Mouse (Mus musculus) liver, embryonic 13.5 days (tissue): ENCODE data around the gene Pak7. TPM values are rescaled to one million over a fixed set of nuclear protein-coding genes. Genes with fewer than 3 reads are reported as not detected.

Experiments used
- ATAC-seq: fragments of 200-750 bp; cut with Nextera tagmentation; 2 replicates; pipeline ENCODE4 v1.8.0; 2017; ENCODE audit warnings: low read depth, mild to moderate bottlenecking, moderate number of reproducible peaks, moderate library complexity
- DNase-seq: peaks from one replicate; pipeline ENCODE4 v3.0.0; 2022
- H3K27ac ChIP-seq: fragments of 300-500 bp; sonication (generic); 2 replicates; pipeline ENCODE4 v1.5.1; 2015; ENCODE audit warnings: moderate library complexity, mild to moderate bottlenecking, inconsistent platforms
- H3K27me3 ChIP-seq: fragments of 300-500 bp; sonication (generic); 2 replicates; pipeline ENCODE4 v1.6.1; 2015; ENCODE audit warnings: mild to moderate bottlenecking, inconsistent platforms
- H3K36me3 ChIP-seq: fragments of 300-500 bp; sonication (generic); 2 replicates; pipeline ENCODE4 v1.6.1; 2015; ENCODE audit warnings: mild to moderate bottlenecking, inconsistent platforms
- H3K4me1 ChIP-seq: fragments of 300-500 bp; sonication (generic); replicated peaks from 2 replicates; pipeline ENCODE4 v1.6.1; 2015; ENCODE audit warnings: inconsistent platforms
- H3K4me2 ChIP-seq: fragments of 300-500 bp; sonication (generic); 2 replicates; pipeline ENCODE4 v1.6.1; 2015; ENCODE audit warnings: inconsistent platforms, mild to moderate bottlenecking, moderate library complexity
- H3K4me3 ChIP-seq: fragments of 300-500 bp; sonication (generic); replicated peaks from 2 replicates; pipeline ENCODE4 v1.5.1; 2015; ENCODE audit warnings: mild to moderate bottlenecking, inconsistent platforms
- H3K9ac ChIP-seq: fragments of 300-500 bp; sonication (generic); 2 replicates; pipeline ENCODE4 v1.6.1; 2015; ENCODE audit warnings: mild to moderate bottlenecking, inconsistent platforms
- H3K9me3 ChIP-seq: fragments of 300-500 bp; sonication (generic); replicated peaks from 2 replicates; pipeline ENCODE4 v1.6.1; 2016; ENCODE audit warnings: inconsistent platforms
- WGBS: fragments of 180-500 bp; shearing (Covaris S2); methylation state at CpG from one replicate; pipeline ENCODE4 v1.1.7; 2015; ENCODE audit not compliant: insufficient replicate concordance; 5-methylcytosine and 5-hydroxymethylcytosine counted together
- polyA plus RNA-seq: library from polyadenylated mRNA; unstranded; fragments of >200 nt; fragmentation: Nextera tagmentation; extraction: Ambion mirVana; gene quantifications from 2 replicates; pipeline ENCODE4 v1.2.1, GENCODE M21; 2015

Gene Pak7
- polyA plus RNA-seq, 1 experiment from 2014 or later: 0.09 TPM

DNA sequence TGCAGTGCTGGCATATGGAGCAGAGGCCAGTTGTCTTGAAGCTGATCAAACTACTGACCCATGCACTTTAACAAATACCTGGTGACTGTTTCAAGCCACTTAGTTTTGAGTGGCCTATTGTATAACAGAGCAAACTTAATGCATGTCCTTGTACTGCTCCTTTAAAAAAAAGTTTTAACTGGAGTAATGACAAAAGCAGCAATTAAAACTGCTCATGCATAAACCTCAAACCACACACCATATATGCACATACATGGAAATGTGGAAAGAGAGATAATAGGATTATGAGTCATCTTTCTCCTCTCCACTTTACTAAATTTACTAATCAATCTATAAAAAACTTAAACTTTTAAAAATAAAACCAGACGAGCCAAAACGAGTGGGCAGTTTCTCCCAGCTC is 291.8 kb downstream of the Pak7 start:
- Histone ChIP-seq H3K4me2 (no peak overlapping the region), H3K27me3 (no peaks in the 10 kb centered on the region), H3K9me3 (no peaks in the 10 kb centered on the region), H3K9ac (no peak overlapping the region), H3K36me3 (no peaks in the 10 kb centered on the region), H3K4me3 (no peak overlapping the region), H3K4me1 (no peaks in the 10 kb centered on the region), H3K27ac (no peak overlapping the region)
- ATAC-seq (no peak), DNase-seq (no peak)
- WGBS: 31% methylated on average over 2 of the region's 2 CpGs

DNA sequence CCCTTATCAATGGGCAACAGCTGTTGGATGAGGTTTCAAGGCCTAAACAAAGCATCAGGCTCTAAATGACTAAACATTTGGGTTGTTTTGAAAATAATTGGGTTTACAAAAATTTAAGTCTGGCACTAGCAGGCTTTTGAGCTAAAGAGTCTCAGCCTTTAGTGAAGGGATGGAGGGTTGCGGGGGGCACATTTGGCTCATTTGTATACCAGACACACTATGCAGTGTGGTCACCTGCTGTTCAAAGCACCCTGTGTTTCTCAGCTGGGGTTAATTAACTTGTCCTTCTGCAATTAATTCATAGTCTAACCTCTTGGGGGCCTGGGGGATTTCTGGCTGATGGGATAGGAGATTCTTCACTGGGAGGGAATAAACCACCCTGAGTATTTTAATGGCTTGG is 323.4 kb downstream of the Pak7 start:
- DNase-seq: no peak
- 77% methylated on average over 1 of the region's 1 CpGs for WGBS

DNA sequence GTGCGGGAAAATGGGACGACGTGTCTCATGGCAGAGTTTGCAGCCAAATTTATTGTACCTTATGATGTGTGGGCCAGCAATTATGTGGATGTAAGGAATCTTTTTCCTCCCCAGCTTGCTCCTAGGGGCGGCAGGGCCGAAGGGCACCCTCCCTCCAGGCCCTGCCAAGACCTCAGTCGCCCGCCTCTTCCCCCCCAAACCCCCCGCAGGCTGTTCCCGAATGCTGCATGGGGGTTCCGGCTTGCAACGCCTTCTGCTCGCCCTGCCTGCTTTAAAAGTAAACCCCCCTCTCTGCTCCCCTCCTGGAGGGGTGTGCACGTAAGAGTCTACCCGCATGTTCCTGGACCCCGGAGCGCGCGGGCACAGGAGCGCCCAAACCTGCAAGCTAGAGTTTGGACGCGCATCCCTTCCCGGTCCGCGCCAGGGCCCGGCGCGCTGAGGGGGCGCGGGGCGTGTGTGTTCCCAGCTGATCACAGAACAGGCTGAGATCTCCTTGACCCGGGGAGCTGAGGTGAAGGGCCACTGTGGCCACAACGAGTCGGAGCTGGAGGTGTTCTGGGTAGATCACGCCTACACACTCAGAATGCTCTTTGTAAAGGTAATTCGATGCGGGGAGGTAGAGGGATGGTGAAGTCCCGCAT is 328.6 kb downstream of the Pak7 start:
- DNase-seq (no peak), ATAC-seq (no peak)
- Histone ChIP-seq H3K27me3 (peaks cover 37% of the 10 kb centered on the region), H3K27ac (no peak overlapping the region), H3K36me3 (no peaks in the 10 kb centered on the region), H3K4me2 (no peak overlapping the region), H3K4me1 (no peaks in the 10 kb centered on the region), H3K4me3 (no peak overlapping the region), H3K9ac (no peak overlapping the region), H3K9me3 (no peaks in the 10 kb centered on the region)
- WGBS: 4% methylated on average over 37 of the region's 37 CpGs

More for the DNA sequence above, 323.4 kb downstream of the Pak7 start:
- Histone ChIP-seq H3K9ac (no peak overlapping the region), H3K4me1 (no peaks in the 10 kb centered on the region), H3K9me3 (no peaks in the 10 kb centered on the region), H3K27ac (no peak overlapping the region), H3K36me3 (no peaks in the 10 kb centered on the region), H3K4me3 (no peak overlapping the region), H3K27me3 (peaks cover 15% of the 10 kb centered on the region), H3K4me2 (no peak overlapping the region)
- ATAC-seq: no peak

DNA sequence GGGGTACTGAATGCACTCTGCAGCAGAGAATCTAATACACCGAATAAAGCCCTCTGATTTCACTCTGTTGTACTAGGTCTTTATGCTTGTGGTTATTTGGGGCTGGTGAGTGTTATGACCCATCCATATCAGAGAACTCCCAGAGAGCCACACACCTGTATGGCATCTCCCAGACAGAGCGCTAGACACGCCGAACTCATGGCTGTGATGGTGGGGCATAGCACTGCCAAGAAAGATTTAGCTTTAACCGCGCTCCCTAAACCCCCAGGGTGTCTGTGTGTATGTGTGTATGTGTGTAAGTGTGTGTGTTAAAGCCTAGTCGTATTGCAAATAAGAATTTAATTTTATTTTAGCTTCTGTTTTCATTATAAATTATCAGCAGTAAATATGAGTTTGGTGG is 329.4 kb downstream of the Pak7 start:
- DNase-seq: no peak
- H3K27me3 ChIP-seq: peaks cover 37% of the 10 kb centered on the region
- no peak overlapping the region for H3K9ac ChIP-seq
- WGBS: 9% methylated on average over 7 of the region's 7 CpGs
- H3K36me3 ChIP-seq: no peaks in the 10 kb centered on the region
- no peak overlapping the region for H3K4me2 ChIP-seq
- no peak overlapping the region for H3K4me3 ChIP-seq
- H3K9me3 ChIP-seq: no peaks in the 10 kb centered on the region
- H3K27ac ChIP-seq: no peak overlapping the region
- no peaks in the 10 kb centered on the region for H3K4me1 ChIP-seq
- ATAC-seq: no peak

DNA sequence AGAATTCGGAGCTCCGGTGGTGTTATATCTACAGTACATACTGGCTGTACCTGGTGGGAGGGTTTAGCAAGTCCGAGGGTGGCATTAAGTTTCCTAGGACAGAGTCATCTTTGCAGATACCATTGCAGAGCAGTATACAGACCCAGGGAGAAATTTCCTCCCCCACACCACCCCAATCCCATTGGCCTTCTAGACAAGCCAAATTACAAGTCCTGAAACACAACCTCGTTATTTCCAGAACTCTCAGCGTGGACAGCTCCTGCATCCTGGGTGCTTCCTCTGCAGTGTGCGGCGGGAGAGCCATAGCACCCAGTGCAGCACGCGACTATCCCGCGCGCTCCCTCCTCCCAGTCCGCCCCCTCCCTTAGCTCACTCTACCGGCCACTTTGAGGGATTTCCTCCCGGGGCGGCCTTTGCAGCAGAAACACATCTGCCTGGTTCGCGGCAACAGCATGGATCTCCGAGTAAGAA is 329.9 kb downstream of the Pak7 start:
- Histone ChIP-seq H3K36me3 (no peaks in the 10 kb centered on the region), H3K9ac (no peak overlapping the region), H3K27me3 (peaks cover 37% of the 10 kb centered on the region), H3K27ac (no peak overlapping the region), H3K4me1 (no peaks in the 10 kb centered on the region), H3K4me3 (no peak overlapping the region), H3K4me2 (no peak overlapping the region), H3K9me3 (no peaks in the 10 kb centered on the region)
- DNase-seq (no peak), ATAC-seq (no peak)
- 8% methylated on average over 19 of the region's 19 CpGs for WGBS

DNA sequence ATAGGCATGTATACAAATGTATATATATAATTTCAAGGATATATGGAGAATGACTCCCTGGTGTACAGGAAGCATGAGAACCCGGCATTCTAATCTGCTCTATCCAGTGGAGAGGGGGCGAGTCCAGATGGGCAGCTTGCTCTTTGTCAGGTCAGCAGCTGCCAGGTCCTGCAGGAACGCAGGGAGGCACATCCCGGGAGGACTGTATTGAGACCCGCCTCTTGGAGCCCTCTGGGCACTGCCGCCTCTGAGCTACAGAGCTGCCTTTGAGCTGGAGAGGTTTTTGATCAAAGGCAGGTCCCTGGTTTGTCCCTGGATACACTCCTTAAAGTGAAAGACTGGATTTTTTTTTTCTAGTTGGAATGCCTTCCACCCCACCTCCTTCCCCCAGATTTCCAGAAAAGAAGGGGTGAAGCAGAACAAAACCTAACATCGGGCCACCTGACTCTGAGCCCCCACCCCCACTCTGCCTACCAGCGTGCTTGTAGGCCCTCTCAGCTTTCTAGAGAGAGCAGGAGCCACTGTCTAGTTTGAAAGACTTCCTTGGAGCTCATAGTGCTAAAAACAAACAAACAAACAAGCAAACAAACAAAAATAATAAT is 336.0 kb downstream of the Pak7 start, which contains the start of gene Lamp5:
TSS of gene Lamp5 (plus strand) at position 552 of the 602 bp plus-strand sequence.
- Histone ChIP-seq H3K4me2 (no peak within 1 kb of the TSS), H3K27ac (no peak within 1 kb of the TSS), H3K27me3 (peaks cover 10% of the 10 kb centered on the region), H3K4me1 (no peaks in the 10 kb centered on the region), H3K9ac (no peak within 1 kb of the TSS), H3K4me3 (no peak within 1 kb of the TSS), H3K36me3 (no peaks in the 10 kb centered on the region), H3K9me3 (no peaks in the 10 kb centered on the region)
- DNase-seq: no peak
- 11% methylated on average over 8 of the region's 8 CpGs for WGBS
- ATAC-seq: no peak

DNA sequence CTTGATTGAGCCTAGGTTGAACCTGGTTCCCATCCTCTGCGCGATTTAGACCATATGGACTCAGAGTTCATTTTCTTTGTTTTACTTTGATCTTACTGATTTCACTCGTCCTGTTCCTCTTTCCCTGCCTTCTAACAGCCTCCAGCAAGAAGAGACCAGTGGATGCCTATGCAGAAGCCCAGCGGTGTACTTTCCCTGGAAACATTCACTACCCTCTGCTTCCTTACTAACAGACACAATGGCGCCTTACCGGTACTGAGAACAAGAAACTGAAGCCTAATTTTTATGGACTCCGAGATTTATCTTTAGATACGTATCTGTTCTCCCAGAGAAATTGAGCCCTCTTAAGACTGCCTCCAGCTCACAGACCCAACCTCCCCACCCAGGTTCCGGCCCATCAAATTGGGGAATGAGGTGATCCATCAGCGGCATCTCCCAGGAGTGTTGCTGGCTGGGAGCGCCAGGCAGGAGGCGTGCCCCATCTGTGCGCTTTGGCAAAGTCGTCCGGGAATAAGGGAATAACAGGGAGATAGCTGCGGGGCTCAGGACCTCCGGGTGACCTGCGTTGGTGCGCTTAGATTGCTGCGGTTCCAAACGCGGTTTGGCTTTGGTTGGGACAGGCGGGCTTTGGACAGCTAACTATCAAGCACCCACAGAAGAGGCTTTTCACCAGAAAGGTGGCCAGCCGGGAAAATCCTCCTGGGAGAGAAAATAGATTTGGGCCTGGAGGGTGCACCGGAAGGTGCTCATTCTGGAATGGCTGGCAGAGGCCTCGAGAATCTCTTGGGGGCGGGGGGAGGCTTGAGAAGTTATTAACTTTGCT is 336.8 kb downstream of the Pak7 start:
- no peaks in the 10 kb centered on the region for H3K9me3 ChIP-seq
- no peak overlapping the region for H3K27ac ChIP-seq
- no peaks in the 10 kb centered on the region for H3K4me1 ChIP-seq
- no peak overlapping the region for H3K4me3 ChIP-seq
- DNase-seq (no peak), ATAC-seq (no peak)
- no peak overlapping the region for H3K4me2 ChIP-seq
- 22% methylated on average over 27 of the region's 27 CpGs for WGBS
- no peak overlapping the region for H3K9ac ChIP-seq
- peaks cover 10% of the 10 kb centered on the region for H3K27me3 ChIP-seq
- H3K36me3 ChIP-seq: no peaks in the 10 kb centered on the region

DNA sequence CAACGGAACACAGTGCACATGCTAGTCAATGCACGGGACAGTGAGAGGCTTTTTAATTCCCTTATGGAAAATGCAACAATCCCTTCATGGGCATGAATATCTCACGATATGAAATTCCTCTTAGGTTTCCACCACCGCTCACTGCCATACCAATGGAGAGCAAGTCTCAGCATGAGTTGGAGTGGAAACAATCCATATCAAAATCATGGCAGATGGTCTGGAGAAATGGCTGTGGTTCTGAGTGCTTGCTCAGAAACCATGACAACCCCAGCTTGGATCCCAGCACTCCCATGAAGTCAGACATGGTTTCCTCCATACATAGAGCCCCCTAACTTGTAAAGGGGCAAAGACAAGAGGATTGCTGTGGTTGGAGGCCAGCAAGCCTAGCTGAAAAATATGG is 339.3 kb downstream of the Pak7 start:
- H3K27ac ChIP-seq: no peak overlapping the region
- no peak overlapping the region for H3K9ac ChIP-seq
- H3K36me3 ChIP-seq: no peaks in the 10 kb centered on the region
- no peak overlapping the region for H3K4me3 ChIP-seq
- DNase-seq: no peak
- ATAC-seq: no peak
- no peaks in the 10 kb centered on the region for H3K9me3 ChIP-seq
- H3K4me2 ChIP-seq: no peak overlapping the region
- H3K4me1 ChIP-seq: no peaks in the 10 kb centered on the region
- 65% methylated on average over 4 of the region's 4 CpGs for WGBS
- H3K27me3 ChIP-seq: peaks cover 10% of the 10 kb centered on the region

Other genes starting within 250 kb of the Pak7 start
- not detected in 2 replicates for gene Ankef1, start 113.9 kb upstream of the Pak7 start, polyA plus RNA-seq